Mouse (Mus musculus): Measurements from ENCODE around the gene Ltbp2. TPM values are rescaled to one million over a fixed set of nuclear protein-coding genes. Genes with fewer than 3 reads are reported as not detected.

Gene Ltbp2
- polyA plus RNA-seq, 1 experiment from 2014 or later: 18.6 TPM

GRCm38 (mm10) chr12:84907627-84908480 lies 31.5 kb upstream of the Ltbp2 start:
- no peak overlapping the region for H3K9ac ChIP-seq (ENCODE audit: low read length)
- H3K27ac ChIP-seq (ENCODE audit: low read length): peak overlapping the region; percentile 83
- H3K4me2 ChIP-seq (ENCODE audit: low read depth, low read length): no peak overlapping the region
- peak; percentile 86 for ATAC-seq (ENCODE audit: low read depth)
- no peak overlapping the region for H3K4me3 ChIP-seq (ENCODE audit: low read length)
- H3K36me3 ChIP-seq (ENCODE audit: control insufficient read depth, insufficient read depth, low read length): no peaks in the 10 kb centered on the region
- H3K27me3 ChIP-seq (ENCODE audit: control insufficient read depth, insufficient read depth, low read depth, low read length): no peaks in the 10 kb centered on the region
- 35% methylated on average over 10 of the region's 10 CpGs for WGBS
- no peaks in the 10 kb centered on the region for H3K9me3 ChIP-seq (ENCODE audit: control insufficient read depth, low read length)
- H3K4me1 ChIP-seq (replicated peaks; ENCODE audit: control insufficient read depth, insufficient read depth, low read length): peaks cover 18% of the 10 kb centered on the region

- H3K4me1 ChIP-seq (replicated peaks; ENCODE audit: control insufficient read depth, insufficient read depth, low read length): peaks cover 18% of the 10 kb centered on the region
- peak; percentile 55 for ATAC-seq (ENCODE audit: low read depth)
Observed at GRCm38 (mm10) chr12:84907024-84907626, 30.8 kb upstream of the Ltbp2 start.

GRCm38 (mm10) chr12:84904399-84904798 lies 28.1 kb upstream of the Ltbp2 start:
- ATAC-seq (ENCODE audit: low read depth): no peak
- H3K9me3 ChIP-seq (ENCODE audit: control insufficient read depth, low read length): no peaks in the 10 kb centered on the region
- no peak overlapping the region for H3K4me3 ChIP-seq (ENCODE audit: low read length)
- peaks cover 18% of the 10 kb centered on the region for H3K4me1 ChIP-seq (replicated peaks; ENCODE audit: control insufficient read depth, insufficient read depth, low read length)
- no peak overlapping the region for H3K4me2 ChIP-seq (ENCODE audit: low read depth, low read length)
- H3K9ac ChIP-seq (ENCODE audit: low read length): no peak overlapping the region
- no peaks in the 10 kb centered on the region; the same call in 1 of the 2 replicates for H3K27me3 ChIP-seq (ENCODE audit: control insufficient read depth, insufficient read depth, low read depth, low read length)
- 57% methylated on average over 7 of the region's 7 CpGs for WGBS
- H3K27ac ChIP-seq (ENCODE audit: low read length): no peak overlapping the region
- no peaks in the 10 kb centered on the region for H3K36me3 ChIP-seq (ENCODE audit: control insufficient read depth, insufficient read depth, low read length)

More at GRCm38 (mm10) chr12:84907024-84907626, 30.8 kb upstream of the Ltbp2 start:
- Histone ChIP-seq H3K9me3 (ENCODE audit: control insufficient read depth, low read length) (no peaks in the 10 kb centered on the region), H3K27me3 (ENCODE audit: control insufficient read depth, insufficient read depth, low read depth, low read length) (no peaks in the 10 kb centered on the region; the same call in 1 of the 2 replicates), H3K4me2 (ENCODE audit: low read depth, low read length) (no peak overlapping the region), H3K36me3 (ENCODE audit: control insufficient read depth, insufficient read depth, low read length) (no peaks in the 10 kb centered on the region), H3K27ac (ENCODE audit: low read length) (peak overlapping the region; percentile 83), H3K9ac (ENCODE audit: low read length) (no peak overlapping the region), H3K4me3 (ENCODE audit: low read length) (no peak overlapping the region)
- WGBS: 57% methylated on average over 12 of the region's 12 CpGs

- 67% methylated on average over 7 of the region's 7 CpGs for WGBS
Observed at GRCm38 (mm10) chr12:84900317-84900716, 24.0 kb upstream of the Ltbp2 start.

GRCm38 (mm10) chr12:84897322-84897721 lies 21.0 kb upstream of the Ltbp2 start:
- no peaks in the 10 kb centered on the region for H3K9me3 ChIP-seq (ENCODE audit: control insufficient read depth, low read length)
- H3K4me1 ChIP-seq (replicated peaks; ENCODE audit: control insufficient read depth, insufficient read depth, low read length): peaks cover 6% of the 10 kb centered on the region; the same call in 1 of the 2 replicates
- H3K27ac ChIP-seq (ENCODE audit: low read length): no peak overlapping the region
- no peak overlapping the region for H3K4me2 ChIP-seq (ENCODE audit: low read depth, low read length)
- H3K27me3 ChIP-seq (ENCODE audit: control insufficient read depth, insufficient read depth, low read depth, low read length): no peaks in the 10 kb centered on the region
- WGBS: 70% methylated on average over 5 of the region's 5 CpGs
- no peak overlapping the region for H3K4me3 ChIP-seq (ENCODE audit: low read length)
- H3K9ac ChIP-seq (ENCODE audit: low read length): no peak overlapping the region
- no peaks in the 10 kb centered on the region for H3K36me3 ChIP-seq (ENCODE audit: control insufficient read depth, insufficient read depth, low read length)
- ATAC-seq (ENCODE audit: low read depth): no peak

More at GRCm38 (mm10) chr12:84900317-84900716, 24.0 kb upstream of the Ltbp2 start:
- Histone ChIP-seq H3K4me3 (ENCODE audit: low read length) (no peak overlapping the region), H3K4me2 (ENCODE audit: low read depth, low read length) (no peak overlapping the region), H3K4me1 (replicated peaks; ENCODE audit: control insufficient read depth, insufficient read depth, low read length) (peaks cover 6% of the 10 kb centered on the region; the same call in 1 of the 2 replicates), H3K27me3 (ENCODE audit: control insufficient read depth, insufficient read depth, low read depth, low read length) (no peaks in the 10 kb centered on the region; the same call in 1 of the 2 replicates), H3K36me3 (ENCODE audit: control insufficient read depth, insufficient read depth, low read length) (no peaks in the 10 kb centered on the region), H3K9me3 (ENCODE audit: control insufficient read depth, low read length) (no peaks in the 10 kb centered on the region), H3K27ac (ENCODE audit: low read length) (no peak overlapping the region), H3K9ac (ENCODE audit: low read length) (no peak overlapping the region)
- no peak for ATAC-seq (ENCODE audit: low read depth)

- Histone ChIP-seq H3K4me2 (ENCODE audit: low read depth, low read length) (no peak overlapping the region), H3K4me1 (replicated peaks; ENCODE audit: control insufficient read depth, insufficient read depth, low read length) (peaks cover 6% of the 10 kb centered on the region; the same call in 1 of the 2 replicates), H3K36me3 (ENCODE audit: control insufficient read depth, insufficient read depth, low read length) (no peaks in the 10 kb centered on the region), H3K27ac (ENCODE audit: low read length) (peak overlapping the region; percentile 37; the same call in 1 of the 2 replicates), H3K9me3 (ENCODE audit: control insufficient read depth, low read length) (no peaks in the 10 kb centered on the region), H3K4me3 (ENCODE audit: low read length) (no peak overlapping the region), H3K27me3 (ENCODE audit: control insufficient read depth, insufficient read depth, low read depth, low read length) (no peaks in the 10 kb centered on the region), H3K9ac (ENCODE audit: low read length) (no peak overlapping the region)
- ATAC-seq (ENCODE audit: low read depth): peak; percentile 73
- WGBS: 43% methylated on average over 6 of the region's 6 CpGs
Observed at GRCm38 (mm10) chr12:84896235-84896634, 19.9 kb upstream of the Ltbp2 start.

- Histone ChIP-seq H3K9me3 (ENCODE audit: control insufficient read depth, low read length) (no peaks in the 10 kb centered on the region), H3K4me2 (ENCODE audit: low read depth, low read length) (no peak overlapping the region), H3K27ac (ENCODE audit: low read length) (no peak overlapping the region), H3K4me3 (ENCODE audit: low read length) (no peak overlapping the region), H3K9ac (ENCODE audit: low read length) (no peak overlapping the region), H3K27me3 (ENCODE audit: control insufficient read depth, insufficient read depth, low read depth, low read length) (no peaks in the 10 kb centered on the region), H3K4me1 (replicated peaks; ENCODE audit: control insufficient read depth, insufficient read depth, low read length) (peaks cover 6% of the 10 kb centered on the region; the same call in 1 of the 2 replicates), H3K36me3 (ENCODE audit: control insufficient read depth, insufficient read depth, low read length) (no peaks in the 10 kb centered on the region)
- no peak for ATAC-seq (ENCODE audit: low read depth)
- 55% methylated on average over 9 of the region's 9 CpGs for WGBS
Observed at GRCm38 (mm10) chr12:84893648-84894628, 17.6 kb upstream of the Ltbp2 start.

GRCm38 (mm10) chr12:84890289-84890688 lies 14.0 kb upstream of the Ltbp2 start:
- H3K36me3 ChIP-seq (ENCODE audit: control insufficient read depth, insufficient read depth, low read length): no peaks in the 10 kb centered on the region
- H3K4me2 ChIP-seq (ENCODE audit: low read depth, low read length): no peak overlapping the region
- H3K27ac ChIP-seq (ENCODE audit: low read length): no peak overlapping the region
- no peak overlapping the region for H3K4me3 ChIP-seq (ENCODE audit: low read length)
- WGBS: 61% methylated on average over 15 of the region's 15 CpGs
- no peaks in the 10 kb centered on the region; the same call in 1 of the 2 replicates for H3K4me1 ChIP-seq (replicated peaks; ENCODE audit: control insufficient read depth, insufficient read depth, low read length)
- no peaks in the 10 kb centered on the region for H3K27me3 ChIP-seq (ENCODE audit: control insufficient read depth, insufficient read depth, low read depth, low read length)
- ATAC-seq (ENCODE audit: low read depth): no peak
- H3K9me3 ChIP-seq (ENCODE audit: control insufficient read depth, low read length): no peaks in the 10 kb centered on the region
- H3K9ac ChIP-seq (ENCODE audit: low read length): no peak overlapping the region

Data from lung, embryonic 16.5 days (tissue).